Mouse (Mus musculus) testis, adult 2 months (tissue): Measurements from ENCODE around the gene Snrnp40.

Experiments
- CTCF ChIP-seq: fragments of 200-500 bp; IDR thresholded peaks from 2 replicates; pipeline ENCODE4 v1.5.1; 2012; ENCODE audit warnings: low read depth, mild to moderate bottlenecking, inconsistent platforms, low read length, moderate library complexity; ENCODE audit not compliant: control insufficient read depth, insufficient read depth, insufficient replicate concordance
- POLR2A ChIP-seq: fragments of 200-500 bp; IDR thresholded peaks from 2 replicates; pipeline ENCODE4 v1.6.1; 2012; ENCODE audit warnings: low read depth, mild to moderate bottlenecking, inconsistent platforms, low read length, moderate library complexity; ENCODE audit not compliant: control insufficient read depth

DNA sequence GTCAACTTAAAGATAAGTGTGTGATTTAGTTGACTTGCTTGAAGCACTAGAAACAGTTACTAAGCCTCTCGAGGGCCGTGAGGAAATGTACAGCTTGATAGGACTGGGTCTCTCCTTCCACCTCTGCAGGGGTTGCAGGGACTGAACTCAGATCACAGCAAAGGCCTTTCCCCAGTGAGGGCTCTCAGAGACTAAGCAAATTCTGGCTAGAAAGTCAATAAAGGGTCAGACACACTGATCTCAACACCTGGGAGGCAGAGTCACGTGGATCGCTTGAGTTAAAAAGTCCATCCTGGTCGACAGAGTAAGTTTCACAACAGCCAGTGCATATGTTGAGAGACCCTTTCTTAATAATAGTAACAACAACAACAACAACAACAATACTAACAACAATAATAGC, 24.1 kb upstream of the Snrnp40 start:
- no peak for TF ChIP-seq CTCF
- TF ChIP-seq POLR2A: no peak
